Mouse (Mus musculus) lung, postnatal 10 days (tissue): ENCODE results near the gene Lrrc27.
A peak's percentile ranks its signal among the peaks of the same experiment; 100 is the strongest.

ENCODE experiments used
- DNase-seq: peaks from one replicate; pipeline ENCODE4 v3.0.0; 2021

Gene Lrrc27

GRCm38 (mm10) chr7:139212754-139213745 is at the start of gene Lrrc27, which contains the start of gene Stk32c:
TSS of gene Lrrc27 (plus strand) at chr7:139212988.
TSS of gene Stk32c (minus strand) at chr7:139213307.
- DNase-seq: peak; percentile 99

DNA sequence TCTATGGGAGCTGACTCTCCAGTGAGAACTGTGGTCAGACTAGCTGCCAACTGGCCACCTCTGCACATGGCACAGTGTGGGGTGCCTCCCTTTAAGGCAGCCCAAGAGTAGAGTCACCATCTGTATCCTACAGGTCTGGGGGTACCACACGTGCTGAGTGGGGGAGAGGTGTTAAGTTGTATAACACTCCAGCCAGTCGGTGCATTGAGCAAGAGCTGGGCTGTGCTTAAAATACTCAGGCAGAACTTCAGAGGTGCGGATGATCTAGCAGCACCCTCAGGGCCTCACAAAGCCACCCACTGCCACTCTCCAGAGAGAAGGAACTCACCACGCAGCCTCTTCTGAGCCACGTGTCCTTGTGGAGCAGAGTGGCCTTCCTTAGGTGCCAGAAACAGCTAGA is 48.4 kb upstream of the Lrrc27 start:
- no peak for DNase-seq

DNA sequence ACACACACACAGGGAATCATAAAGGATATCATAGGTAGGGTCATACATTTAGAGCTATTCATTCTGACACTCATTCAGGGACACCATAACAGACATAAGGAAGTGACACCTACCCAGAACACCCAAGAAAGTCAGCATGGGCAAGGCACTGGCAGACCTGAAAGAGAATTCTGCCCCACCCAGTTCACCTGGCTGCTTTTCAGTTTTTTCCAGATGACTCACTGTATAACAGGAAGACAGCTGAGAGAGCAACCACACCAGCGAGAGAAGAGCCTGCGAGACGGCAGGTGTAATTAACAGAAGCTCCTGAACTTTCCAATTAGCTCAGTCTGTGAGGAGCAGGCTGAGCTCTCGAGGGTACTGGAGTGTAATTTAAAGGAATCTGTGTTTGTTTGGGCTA is 43.6 kb upstream of the Lrrc27 start:
- no peak for DNase-seq

DNA sequence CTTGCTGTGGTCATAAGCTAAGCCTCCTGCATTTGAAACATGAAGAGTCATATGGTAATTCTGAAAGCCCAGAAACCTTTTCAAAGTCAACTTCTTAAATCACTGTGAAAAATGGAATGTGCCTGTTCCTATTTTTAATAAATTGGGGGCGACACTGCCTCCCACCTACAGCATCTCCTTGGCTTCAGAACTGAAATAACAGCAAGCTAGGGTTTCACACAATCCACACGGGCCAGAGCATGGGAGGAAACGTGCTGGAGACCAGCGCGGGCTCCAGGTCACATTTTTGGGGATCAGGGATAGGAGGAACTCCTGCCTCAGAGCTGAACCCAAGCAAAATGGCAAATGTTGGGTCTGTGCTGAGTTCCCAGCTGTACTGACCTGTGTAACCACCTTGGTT is 33.5 kb upstream of the Lrrc27 start:
- DNase-seq: no peak

DNA sequence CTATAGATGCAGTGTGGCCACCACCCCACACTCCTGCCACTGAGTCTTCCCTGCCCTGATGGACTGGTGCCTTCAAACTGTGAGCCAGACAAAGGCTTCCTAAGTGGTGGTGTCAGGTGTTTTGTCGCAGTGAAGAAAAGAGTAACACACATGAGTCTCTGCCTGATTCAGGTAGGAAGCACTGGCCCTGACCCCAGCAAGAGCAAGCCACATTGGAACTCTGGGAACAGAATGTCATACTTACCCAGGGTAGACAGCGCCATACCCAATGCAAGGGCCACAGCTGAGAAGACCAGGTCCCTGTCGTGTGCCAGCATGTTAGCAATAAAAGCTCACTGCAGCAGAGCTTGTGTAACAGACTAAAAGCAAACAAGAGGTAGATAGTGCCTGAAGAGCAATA is 32.7 kb upstream of the Lrrc27 start:
- no peak for DNase-seq

DNA sequence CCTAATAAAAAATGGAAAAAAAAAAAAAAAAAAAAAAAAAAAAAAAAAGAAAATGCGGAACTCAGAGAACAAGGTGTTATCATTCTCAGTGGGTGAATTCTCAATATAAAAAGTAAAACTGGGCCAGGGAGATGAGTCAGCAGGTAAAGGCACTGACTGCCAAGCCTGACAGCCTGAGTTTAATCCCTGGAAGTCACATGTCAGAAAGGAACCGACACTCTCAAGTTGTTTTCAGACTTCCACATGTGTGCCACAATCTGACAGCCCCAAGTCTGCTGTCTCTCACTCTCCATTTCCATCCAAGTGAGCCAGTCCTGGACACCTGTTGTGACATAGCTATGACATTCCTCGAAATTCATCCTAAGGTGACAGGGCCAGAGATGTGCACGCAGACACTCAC is 28.4 kb upstream of the Lrrc27 start:
- DNase-seq: no peak

GRCm38 (mm10) chr7:139184846-139185245 is 27.9 kb upstream of the Lrrc27 start:
- DNase-seq: no peak

- no peak for DNase-seq
Measured at GRCm38 (mm10) chr7:139185971-139186370, 26.8 kb upstream of the Lrrc27 start.

- no peak for DNase-seq
Measured at GRCm38 (mm10) chr7:139186436-139186835, 26.4 kb upstream of the Lrrc27 start.

GRCm38 (mm10) chr7:139187277-139187676 is 25.5 kb upstream of the Lrrc27 start:
- no peak for DNase-seq

- peak; percentile 84 for DNase-seq
Measured at GRCm38 (mm10) chr7:139187771-139188633, 24.8 kb upstream of the Lrrc27 start.

DNA sequence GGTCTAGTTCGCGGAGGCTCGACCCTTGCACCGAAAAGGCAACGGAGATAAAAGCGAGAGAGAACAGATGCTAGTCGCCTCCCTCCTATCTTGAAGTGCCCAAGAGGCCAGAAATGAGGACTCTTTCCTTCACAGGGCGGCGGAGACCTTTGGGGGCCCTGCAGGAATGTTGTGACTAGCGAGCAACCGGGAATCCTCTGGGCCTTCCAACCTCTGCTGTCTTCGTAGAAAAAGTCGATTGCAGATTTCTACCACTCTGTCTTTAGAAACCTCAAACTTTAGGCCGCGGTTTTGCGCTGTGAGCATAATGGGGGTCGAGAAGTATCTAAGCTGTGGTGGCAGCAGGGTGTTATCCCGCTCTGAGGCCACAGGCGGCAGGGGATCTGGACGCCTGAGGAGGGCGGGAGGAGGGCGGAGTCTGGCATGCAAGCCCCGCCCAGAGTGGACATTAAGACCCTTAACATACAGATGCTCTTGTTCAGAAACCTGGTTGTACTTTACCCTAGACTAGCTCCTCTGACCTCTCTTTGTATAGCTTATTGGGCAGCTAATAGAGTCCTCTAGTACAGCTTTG is 24.1 kb upstream of the Lrrc27 start:
- DNase-seq: peak; percentile 44

DNA sequence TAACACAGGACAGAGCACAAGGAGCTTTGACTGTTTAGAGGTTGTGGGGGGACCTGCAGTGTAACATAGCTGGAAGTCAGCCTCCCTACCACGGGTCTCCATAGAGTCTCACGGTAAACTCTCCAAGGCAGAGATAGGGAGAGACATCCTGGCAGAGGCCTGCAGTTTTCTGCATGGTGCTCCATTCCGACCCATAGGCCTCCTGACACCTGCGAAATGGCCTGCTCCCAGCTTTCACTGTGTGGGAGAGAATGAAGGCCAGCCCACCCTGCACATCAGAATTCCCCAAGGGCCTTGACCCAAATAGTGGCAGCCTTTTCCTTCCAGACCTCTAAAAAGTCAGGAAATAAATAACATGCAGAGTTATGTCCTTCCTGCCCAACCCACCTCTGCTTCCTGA is 22.2 kb upstream of the Lrrc27 start:
- DNase-seq: no peak

- DNase-seq: no peak
Measured at GRCm38 (mm10) chr7:139191619-139192018, 21.2 kb upstream of the Lrrc27 start.

DNA sequence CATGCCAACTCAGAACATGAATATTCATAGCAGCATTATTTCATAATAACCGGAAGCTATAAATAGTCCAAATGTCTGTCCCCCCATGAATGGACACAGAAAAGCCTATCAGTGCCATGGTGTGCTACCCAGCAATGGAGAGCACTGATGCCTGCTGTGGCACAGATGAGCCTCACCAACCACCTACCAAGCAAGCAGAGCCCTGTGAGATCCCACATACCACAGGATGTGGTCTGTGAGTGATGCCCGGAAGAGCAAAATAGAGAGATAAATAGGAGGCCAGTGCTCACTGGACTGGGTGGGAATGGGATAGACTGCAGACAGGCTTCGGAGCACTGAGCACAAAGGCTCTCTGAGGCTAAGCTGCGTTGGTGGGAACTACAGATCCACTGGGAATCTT is 15.8 kb upstream of the Lrrc27 start:
- DNase-seq: no peak

GRCm38 (mm10) chr7:139200108-139200507 is 12.7 kb upstream of the Lrrc27 start:
- peak; percentile 77 for DNase-seq

GRCm38 (mm10) chr7:139201209-139201608 is 11.6 kb upstream of the Lrrc27 start:
- no peak for DNase-seq

DNA sequence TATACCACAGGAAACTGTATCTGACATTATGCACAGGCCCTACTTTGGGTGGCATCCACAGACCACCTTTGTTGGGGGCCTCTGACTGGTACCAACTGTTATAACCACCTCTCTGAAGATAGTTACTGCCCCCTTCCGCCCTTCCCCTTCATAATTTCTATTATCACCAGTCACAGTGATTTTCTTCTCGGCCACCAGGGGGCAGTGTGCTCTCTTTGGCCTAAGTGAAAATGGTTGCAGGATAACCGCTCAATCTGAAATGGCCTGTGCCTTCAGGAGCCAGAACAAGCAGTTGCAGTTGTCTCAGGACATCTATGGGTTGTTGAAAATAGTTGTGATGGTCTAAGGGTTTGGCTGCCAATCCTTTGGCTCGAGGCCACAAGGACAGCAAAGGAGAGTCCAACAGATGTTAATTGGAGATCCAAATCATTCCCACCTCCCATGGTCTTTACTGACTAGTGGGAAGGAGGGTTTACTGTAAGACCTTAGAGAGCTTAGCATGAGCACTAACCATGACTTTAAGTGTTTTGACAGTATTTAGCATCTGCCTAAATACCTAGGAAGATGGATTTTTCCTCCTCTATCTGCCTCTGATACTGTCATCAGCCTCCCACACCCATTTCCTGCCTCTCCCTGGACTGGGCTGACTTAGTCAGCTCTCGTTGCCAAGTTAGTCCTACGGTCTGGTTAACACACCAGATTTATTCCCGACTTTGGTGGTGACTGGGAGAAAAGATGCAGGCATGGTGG is 4.6 kb upstream of the Lrrc27 start:
- DNase-seq: peak; percentile 55

GRCm38 (mm10) chr7:139208773-139209095 is 4.1 kb upstream of the Lrrc27 start:
- no peak for DNase-seq

DNA sequence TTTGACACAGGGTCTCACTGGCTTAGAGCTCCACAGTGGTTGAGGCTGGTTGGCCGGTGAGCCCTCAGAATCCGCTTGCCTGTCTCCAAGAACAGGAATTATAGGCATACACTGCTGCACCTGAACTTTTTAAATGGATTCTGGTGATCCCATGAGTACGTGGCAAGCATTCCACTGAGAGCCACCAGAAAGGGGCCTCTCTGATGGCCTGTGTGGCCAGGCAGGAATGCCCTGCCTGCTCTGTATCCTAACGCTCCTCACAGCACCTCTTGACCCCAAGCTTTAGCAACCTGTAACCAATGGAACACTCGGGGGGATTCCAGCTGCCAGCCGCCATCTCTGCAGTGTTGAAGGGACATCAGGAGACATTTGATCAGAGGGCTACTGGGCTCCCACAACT is 1.0 kb upstream of the Lrrc27 start:
- no peak for DNase-seq

GRCm38 (mm10) chr7:139213751-139214150 is 963 bp downstream of the Lrrc27 start:
- no peak for DNase-seq

GRCm38 (mm10) chr7:139214160-139214559 is 1.4 kb downstream of the Lrrc27 start:
- DNase-seq: no peak
